Mouse (Mus musculus) liver, adult 10 weeks (tissue): Measurements from ENCODE around the gene Itm2a. TPM values are rescaled to one million over a fixed set of nuclear protein-coding genes. Genes with fewer than 3 reads are reported as not detected.

Experiments used
- polyA plus RNA-seq: library from polyadenylated mRNA; stranded (reverse); fragments of 350-450 nt; fragmentation: Illumina TruSeq; extraction: RNeasy Lipid Tissue Mini Kit (QIAGEN cat#74804); gene quantifications from one replicate; pipeline ENCODE4 v1.2.3, GENCODE M21; 2014; ENCODE audit warnings: low read depth, low replicate concordance

The Itm2a gene
- 3.4 TPM for polyA plus RNA-seq

GRCm38 (mm10) chrX:107402915-107403912 is at the start of gene Itm2a:
TSS of gene Itm2a (minus strand) at chrX:107403376.

Other genes starting within 250 kb of the Itm2a start
- 0.48 TPM for gene Gpr174, start 147.5 kb downstream of the Itm2a start, polyA plus RNA-seq